Mouse (Mus musculus) hindbrain, postnatal 0 days (tissue): ENCODE data around the gene Alg1. TPM values are rescaled to one million over a fixed set of nuclear protein-coding genes. Genes with fewer than 3 reads are reported as not detected.

Experiments used
- ATAC-seq: fragments of 200-750 bp; cut with Nextera tagmentation; 2 replicates; pipeline ENCODE4 v1.8.0; 2017; ENCODE audit warnings: mild to moderate bottlenecking, moderate TSS enrichment, moderate library complexity
- DNase-seq: peaks from one replicate; pipeline ENCODE4 v3.0.0-alpha.2; 2015; ENCODE audit warnings: low spot score
- H3K27ac ChIP-seq: fragments of 300-500 bp; sonication (generic); 2 replicates; pipeline ENCODE4 v1.5.1; 2014; ENCODE audit warnings: mild to moderate bottlenecking
- H3K27me3 ChIP-seq: fragments of 300-500 bp; sonication (generic); 2 replicates; pipeline ENCODE4 v1.6.1; 2014; ENCODE audit warnings: low read length, mixed read lengths; ENCODE audit not compliant: insufficient read depth
- H3K36me3 ChIP-seq: fragments of 300-500 bp; sonication (generic); 2 replicates; pipeline ENCODE4 v1.6.1; 2014; ENCODE audit warnings: low read length, mixed read lengths; ENCODE audit not compliant: insufficient read depth
- H3K4me1 ChIP-seq: fragments of 300-500 bp; sonication (generic); 2 replicates; pipeline ENCODE4 v1.6.1; 2014; ENCODE audit warnings: antibody characterized with exemption, low read length, mixed read lengths; ENCODE audit not compliant: insufficient read depth
- H3K4me2 ChIP-seq: fragments of 300-500 bp; sonication (generic); 2 replicates; pipeline ENCODE4 v1.6.1; 2014; ENCODE audit warnings: low read depth, mild to moderate bottlenecking, low read length, moderate library complexity, mixed read lengths
- H3K4me3 ChIP-seq: fragments of 300-500 bp; sonication (generic); 2 replicates; pipeline ENCODE4 v1.5.1; 2014; ENCODE audit warnings: low read length
- H3K9ac ChIP-seq: fragments of 300-500 bp; sonication (generic); replicated peaks from 2 replicates; pipeline ENCODE4 v1.6.1; 2014; ENCODE audit warnings: mild to moderate bottlenecking, low read length, moderate library complexity, mixed read lengths
- H3K9me3 ChIP-seq: fragments of 300-500 bp; sonication (generic); 2 replicates; pipeline ENCODE4 v1.6.1; 2016; ENCODE audit warnings: low read length, mixed read lengths
- CTCF ChIP-seq: IDR thresholded peaks from 2 replicates; pipeline ENCODE4 v1.5.1; 2016; ENCODE audit warnings: antibody characterized with exemption, control low read depth, low read depth
- WGBS: fragments of 180-500 bp; shearing (Covaris S2); extraction: QIAGEN DNeasy Blood & Tissue Kit; methylation state at CpG from one replicate; pipeline ENCODE4 v1.1.7; 2014; 5-methylcytosine and 5-hydroxymethylcytosine counted together
- polyA plus RNA-seq: library from polyadenylated mRNA; unstranded; fragments of >200 nt; fragmentation: Nextera tagmentation; extraction: Ambion mirVana; gene quantifications from 2 replicates; pipeline ENCODE4 v1.2.1, GENCODE M21; 2015
- total RNA-seq: library from RNA; depleted of rRNA; stranded (reverse); fragments of >200 nt; gene quantifications from 2 replicates; pipeline ENCODE4 v1.2.3, GENCODE M21; 2014

Gene Alg1
- total and polyA plus RNA-seq, 2 experiments from 2014 or later, result 38.9 to 44.4 TPM

DNA sequence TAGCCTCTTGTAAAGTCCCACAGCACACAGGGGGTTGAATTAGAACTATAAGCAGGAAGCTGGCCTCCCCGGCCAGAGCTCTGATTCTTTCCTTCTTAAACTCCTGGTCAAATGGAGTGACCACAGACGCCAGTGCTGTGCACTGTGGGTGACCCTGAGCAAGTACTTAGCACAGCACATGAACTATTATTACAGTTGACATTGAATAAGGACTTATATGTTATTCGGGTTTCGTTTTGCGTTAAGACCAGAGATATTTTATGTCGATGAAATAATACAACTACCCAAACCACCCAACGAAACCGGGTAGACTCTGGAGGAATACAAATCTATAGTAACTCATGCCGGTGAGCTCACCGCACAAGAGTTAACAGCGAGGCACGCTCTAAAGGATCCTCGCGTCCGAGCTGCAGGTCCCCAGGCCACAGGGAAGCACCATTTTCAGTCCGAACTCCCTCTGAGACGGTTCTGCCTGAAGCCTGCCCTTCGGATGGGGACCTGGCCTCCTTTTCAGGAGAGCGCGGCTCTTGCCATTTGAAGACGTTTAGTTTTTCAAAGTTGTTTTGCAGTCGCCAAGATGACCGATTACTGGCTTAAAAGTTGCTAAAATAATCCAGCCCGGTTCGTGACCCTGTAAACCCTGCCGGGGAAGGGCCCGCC, 21.8 kb downstream of the Alg1 start:
- DNase-seq, result peak; percentile 2
- Histone ChIP-seq H3K4me2 (peak overlapping the region; percentile 79), H3K27me3 (no peaks in the 10 kb centered on the region), H3K36me3 (no peaks in the 10 kb centered on the region), H3K27ac (peak overlapping the region; percentile 64; the same call in 1 of the 2 replicates), H3K4me3 (peak overlapping the region; percentile 61), H3K9ac (peak overlapping the region; percentile 56), H3K4me1 (peaks cover 5% of the 10 kb centered on the region; the same call in 1 of the 2 replicates), H3K9me3 (no peaks in the 10 kb centered on the region)
- WGBS, result 2% methylated on average over 27 of the region's 27 CpGs
- no peak for TF ChIP-seq CTCF
- no peak for ATAC-seq

DNA sequence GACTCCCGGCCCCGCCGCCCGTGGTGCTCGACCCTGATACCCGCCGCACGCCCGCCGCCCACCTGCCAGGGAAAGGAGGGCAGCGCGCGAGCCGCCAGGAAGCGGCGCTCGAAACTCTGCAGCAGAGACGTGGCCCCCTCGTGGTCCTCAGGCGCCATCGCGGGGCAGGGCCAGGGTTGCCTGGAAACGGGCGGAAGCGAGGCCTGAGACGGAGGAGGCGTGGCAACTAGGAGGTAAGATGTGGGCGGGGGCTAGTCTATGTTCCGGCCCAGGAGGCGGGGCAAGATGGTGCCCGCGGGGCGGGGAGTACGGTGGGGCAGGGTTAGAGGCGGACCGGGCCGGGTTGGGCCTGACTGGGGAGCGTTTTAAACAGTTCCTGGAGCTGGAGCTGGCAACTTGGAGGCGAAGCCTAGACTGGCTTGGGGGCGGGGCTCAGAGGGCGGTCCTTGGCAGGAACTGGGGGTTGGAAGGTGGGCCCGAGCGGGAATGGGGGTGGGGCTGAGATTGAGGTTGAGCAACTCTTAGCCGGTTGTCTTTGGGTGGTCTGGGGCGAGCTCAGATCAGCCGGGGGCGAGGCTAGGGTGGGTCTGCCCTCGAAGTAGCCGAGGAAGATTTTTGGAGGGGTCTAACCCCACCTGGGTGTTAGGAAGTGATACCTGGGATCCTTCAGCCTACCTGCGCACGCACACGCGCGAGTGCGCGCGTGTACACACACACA, 22.5 kb downstream of the Alg1 start, which contains the start of gene Eef2kmt:
Eef2kmt (minus strand) TSS at position 205 of the 718 bp plus-strand sequence.
- peak; percentile 82 for TF ChIP-seq CTCF
- Histone ChIP-seq H3K9me3 (no peaks in the 10 kb centered on the region), H3K9ac (peak within 1 kb of the TSS; percentile 56), H3K27ac (peak within 1 kb of the TSS; percentile 64; the same call in 1 of the 2 replicates), H3K4me3 (peak within 1 kb of the TSS; percentile 61), H3K27me3 (no peaks in the 10 kb centered on the region), H3K4me1 (peaks cover 5% of the 10 kb centered on the region; the same call in 1 of the 2 replicates), H3K36me3 (no peaks in the 10 kb centered on the region), H3K4me2 (peak within 1 kb of the TSS; percentile 79)
- 2% methylated on average over 56 of the region's 57 CpGs for WGBS
- peak; percentile 99 for ATAC-seq
- DNase-seq, result peak; percentile 98

DNA sequence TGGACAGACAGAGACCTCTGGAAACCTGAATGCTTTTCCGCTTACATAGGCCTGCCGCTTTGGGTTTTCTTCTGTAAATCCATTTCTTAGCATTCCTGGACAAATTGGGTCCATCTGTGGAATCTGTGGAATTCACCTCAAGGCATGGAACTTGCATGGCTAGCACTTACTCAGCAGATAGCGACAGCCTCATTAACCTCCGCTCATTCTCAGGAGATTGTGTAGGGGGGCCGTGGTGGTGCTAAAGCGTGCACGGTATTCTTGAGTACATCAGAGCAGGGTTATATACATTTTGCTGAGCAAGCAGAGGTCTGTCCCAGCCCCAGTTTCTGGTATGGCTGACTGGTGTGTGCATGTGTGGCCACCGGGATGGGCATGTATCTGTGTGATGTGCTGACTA, 29.7 kb downstream of the Alg1 start:
- H3K9ac ChIP-seq, result no peak overlapping the region
- no peaks in the 10 kb centered on the region for H3K4me1 ChIP-seq
- H3K27ac ChIP-seq, result no peak overlapping the region
- peak; percentile 4 for DNase-seq
- H3K9me3 ChIP-seq, result no peaks in the 10 kb centered on the region; the same call in 1 of the 2 replicates
- H3K27me3 ChIP-seq, result no peaks in the 10 kb centered on the region
- H3K36me3 ChIP-seq, result no peaks in the 10 kb centered on the region
- TF ChIP-seq CTCF, result no peak
- H3K4me3 ChIP-seq, result no peak overlapping the region
- ATAC-seq, result no peak
- 78% methylated on average over 8 of the region's 8 CpGs for WGBS
- H3K4me2 ChIP-seq, result no peak overlapping the region

DNA sequence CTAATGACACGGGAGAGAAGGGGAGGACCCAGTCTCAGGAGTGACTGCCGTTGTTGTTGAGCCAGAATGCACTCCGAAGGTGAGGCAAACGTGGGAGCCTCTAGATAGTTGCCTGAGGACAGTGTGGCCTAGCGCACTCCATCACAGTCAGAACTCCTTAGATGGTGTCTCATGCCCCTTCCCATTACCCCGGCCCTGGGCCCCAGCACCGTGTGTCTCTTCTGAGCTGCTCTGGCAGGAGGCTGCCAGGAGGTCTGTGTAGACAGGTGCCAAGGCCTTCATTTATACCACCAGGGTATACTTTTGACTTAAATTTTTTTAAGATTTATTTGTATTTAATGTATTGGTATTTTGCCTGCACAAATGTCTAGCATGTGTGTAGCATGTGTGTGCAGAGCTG, 30.5 kb downstream of the Alg1 start:
- Histone ChIP-seq H3K9me3 (no peaks in the 10 kb centered on the region; the same call in 1 of the 2 replicates), H3K27ac (no peak overlapping the region), H3K27me3 (no peaks in the 10 kb centered on the region), H3K4me1 (no peaks in the 10 kb centered on the region), H3K4me2 (no peak overlapping the region), H3K36me3 (no peaks in the 10 kb centered on the region), H3K9ac (no peak overlapping the region), H3K4me3 (no peak overlapping the region)
- no peak for ATAC-seq
- 86% methylated on average over 7 of the region's 7 CpGs for WGBS
- no peak for DNase-seq
- TF ChIP-seq CTCF, result no peak

DNA sequence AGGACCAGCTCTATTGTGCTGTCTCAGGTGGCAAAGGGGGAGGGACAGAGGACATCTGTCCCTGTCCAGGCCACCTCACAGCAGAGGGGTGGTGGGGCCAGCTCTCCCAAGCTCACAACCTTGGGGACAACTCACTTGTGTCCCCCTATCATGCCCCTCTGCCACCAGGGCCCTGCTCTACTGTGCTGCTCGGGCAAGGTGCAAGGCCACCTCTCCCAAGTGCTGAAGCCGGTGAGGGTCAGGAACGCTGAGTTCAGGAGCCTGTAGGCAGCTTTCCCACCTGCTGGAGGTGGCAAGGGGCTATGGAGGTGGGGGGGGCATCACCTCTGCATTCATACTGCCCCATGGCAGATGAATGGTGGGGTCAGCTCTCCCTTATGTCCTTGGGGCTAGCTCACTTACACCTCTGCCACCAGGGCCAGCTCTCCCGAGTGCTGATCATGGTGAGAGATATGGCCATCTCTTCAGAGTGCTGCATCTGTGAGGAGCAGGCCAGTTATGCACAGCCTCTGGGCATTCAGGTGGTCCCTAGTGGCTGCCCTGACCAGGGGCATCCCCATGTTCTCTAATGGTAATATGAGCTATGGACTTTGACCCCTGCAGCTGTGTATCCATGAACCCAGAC, 38.1 kb downstream of the Alg1 start:
- WGBS, result 90% methylated on average over 4 of the region's 4 CpGs
- Histone ChIP-seq H3K9ac (no peak overlapping the region), H3K27me3 (no peaks in the 10 kb centered on the region), H3K4me3 (no peak overlapping the region), H3K4me2 (no peak overlapping the region), H3K9me3 (no peaks in the 10 kb centered on the region), H3K36me3 (no peaks in the 10 kb centered on the region), H3K27ac (no peak overlapping the region), H3K4me1 (no peaks in the 10 kb centered on the region)
- TF ChIP-seq CTCF, result no peak
- no peak for ATAC-seq
- DNase-seq, result no peak

- TF ChIP-seq CTCF, result no peak
- DNase-seq (no peak), ATAC-seq (no peak)
- no peak overlapping the region for H3K4me3 ChIP-seq
- no peaks in the 10 kb centered on the region for H3K4me1 ChIP-seq
- no peaks in the 10 kb centered on the region for H3K36me3 ChIP-seq
- H3K4me2 ChIP-seq, result no peak overlapping the region
- no peaks in the 10 kb centered on the region for H3K9me3 ChIP-seq
- H3K27me3 ChIP-seq, result no peaks in the 10 kb centered on the region
- no peak overlapping the region for H3K27ac ChIP-seq
- H3K9ac ChIP-seq, result no peak overlapping the region
- WGBS, result 84% methylated on average over 3 of the region's 3 CpGs
Observed at GRCm38 (mm10) chr16:5272371-5272770, 39.0 kb downstream of the Alg1 start.
